Mouse (Mus musculus): ENCODE results near the gene Lmo4. TPM values are rescaled to one million over a fixed set of nuclear protein-coding genes. Genes with fewer than 3 reads are reported as not detected.

Gene Lmo4
- total RNA-seq, 1 experiment from 2014 or later, result 58.0 TPM

GRCm38 (mm10) chr3:144206261-144206660, 1.2 kb upstream of the Lmo4 start:
- no peak for ATAC-seq (ENCODE audit: extremely low read depth, insufficient number of reproducible peaks, low FRiP score, poor library complexity, severe bottlenecking)

- peak; percentile 73 for ATAC-seq (ENCODE audit: extremely low read depth, insufficient number of reproducible peaks, low FRiP score, poor library complexity, severe bottlenecking)
Observed at GRCm38 (mm10) chr3:144205351-144206153, 532 bp upstream of the Lmo4 start.

- ATAC-seq (ENCODE audit: extremely low read depth, insufficient number of reproducible peaks, low FRiP score, poor library complexity, severe bottlenecking), result no peak
Observed at GRCm38 (mm10) chr3:144203988-144204412, 1.0 kb downstream of the Lmo4 start.

GRCm38 (mm10) chr3:144203259-144203987, 1.6 kb downstream of the Lmo4 start:
- no peak for ATAC-seq (ENCODE audit: extremely low read depth, insufficient number of reproducible peaks, low FRiP score, poor library complexity, severe bottlenecking)

- ATAC-seq (ENCODE audit: extremely low read depth, insufficient number of reproducible peaks, low FRiP score, poor library complexity, severe bottlenecking), result peak; percentile 25
Observed at GRCm38 (mm10) chr3:144202574-144203258, 2.3 kb downstream of the Lmo4 start.

- ATAC-seq (ENCODE audit: extremely low read depth, insufficient number of reproducible peaks, low FRiP score, poor library complexity, severe bottlenecking), result peak; percentile 29
Observed at GRCm38 (mm10) chr3:144201794-144202573, 3.0 kb downstream of the Lmo4 start.

GRCm38 (mm10) chr3:144185327-144186152, 19.5 kb downstream of the Lmo4 start:
- ATAC-seq (ENCODE audit: extremely low read depth, insufficient number of reproducible peaks, low FRiP score, poor library complexity, severe bottlenecking), result no peak

GRCm38 (mm10) chr3:144184918-144185317, 20.1 kb downstream of the Lmo4 start:
- ATAC-seq (ENCODE audit: extremely low read depth, insufficient number of reproducible peaks, low FRiP score, poor library complexity, severe bottlenecking), result no peak

GRCm38 (mm10) chr3:144182229-144182628, 22.8 kb downstream of the Lmo4 start:
- no peak for ATAC-seq (ENCODE audit: extremely low read depth, insufficient number of reproducible peaks, low FRiP score, poor library complexity, severe bottlenecking)

- no peak for ATAC-seq (ENCODE audit: extremely low read depth, insufficient number of reproducible peaks, low FRiP score, poor library complexity, severe bottlenecking)
Observed at GRCm38 (mm10) chr3:144178937-144179336, 26.1 kb downstream of the Lmo4 start.

- no peak for ATAC-seq (ENCODE audit: extremely low read depth, insufficient number of reproducible peaks, low FRiP score, poor library complexity, severe bottlenecking)
Observed at GRCm38 (mm10) chr3:144173866-144174588, 31.0 kb downstream of the Lmo4 start.

GRCm38 (mm10) chr3:144173138-144173537, 31.9 kb downstream of the Lmo4 start:
- no peak for ATAC-seq (ENCODE audit: extremely low read depth, insufficient number of reproducible peaks, low FRiP score, poor library complexity, severe bottlenecking)

- no peak for ATAC-seq (ENCODE audit: extremely low read depth, insufficient number of reproducible peaks, low FRiP score, poor library complexity, severe bottlenecking)
Observed at GRCm38 (mm10) chr3:144171749-144172148, 33.3 kb downstream of the Lmo4 start.

- no peak for ATAC-seq (ENCODE audit: extremely low read depth, insufficient number of reproducible peaks, low FRiP score, poor library complexity, severe bottlenecking)
Observed at GRCm38 (mm10) chr3:144170539-144170938, 34.5 kb downstream of the Lmo4 start.

- ATAC-seq (ENCODE audit: extremely low read depth, insufficient number of reproducible peaks, low FRiP score, poor library complexity, severe bottlenecking), result no peak
Observed at GRCm38 (mm10) chr3:144166439-144167155, 38.4 kb downstream of the Lmo4 start.

- no peak for ATAC-seq (ENCODE audit: extremely low read depth, insufficient number of reproducible peaks, low FRiP score, poor library complexity, severe bottlenecking)
Observed at GRCm38 (mm10) chr3:144165439-144165838, 39.6 kb downstream of the Lmo4 start.
